Mouse (Mus musculus) thymus, adult 2 months (tissue): ENCODE results near the gene Rnf7.

ENCODE experiments used
- CTCF ChIP-seq: fragments of 200-500 bp; IDR thresholded peaks from 2 replicates; pipeline ENCODE4 v1.5.1; 2012; ENCODE audit warnings: mild to moderate bottlenecking, control low read depth, low read length, moderate library complexity, borderline replicate concordance; ENCODE audit not compliant: control insufficient read depth, poor library complexity, insufficient read depth; ENCODE audit errors: extremely low read depth
- POLR2A ChIP-seq: fragments of 200-500 bp; IDR thresholded peaks from 2 replicates; pipeline ENCODE4 v1.6.1; 2012; ENCODE audit warnings: mild to moderate bottlenecking, low read length, control low read depth, moderate library complexity; ENCODE audit not compliant: control insufficient read depth, poor library complexity, insufficient read depth; ENCODE audit errors: extremely low read depth

GRCm38 (mm10) chr9:96502856-96503610, 24.6 kb upstream of the Rnf7 start:
- TF ChIP-seq CTCF = no peak
- no peak for TF ChIP-seq POLR2A
